Comparison of ENCODE assay signal across 10 mouse cellular contexts in the genomic region with DNA sequence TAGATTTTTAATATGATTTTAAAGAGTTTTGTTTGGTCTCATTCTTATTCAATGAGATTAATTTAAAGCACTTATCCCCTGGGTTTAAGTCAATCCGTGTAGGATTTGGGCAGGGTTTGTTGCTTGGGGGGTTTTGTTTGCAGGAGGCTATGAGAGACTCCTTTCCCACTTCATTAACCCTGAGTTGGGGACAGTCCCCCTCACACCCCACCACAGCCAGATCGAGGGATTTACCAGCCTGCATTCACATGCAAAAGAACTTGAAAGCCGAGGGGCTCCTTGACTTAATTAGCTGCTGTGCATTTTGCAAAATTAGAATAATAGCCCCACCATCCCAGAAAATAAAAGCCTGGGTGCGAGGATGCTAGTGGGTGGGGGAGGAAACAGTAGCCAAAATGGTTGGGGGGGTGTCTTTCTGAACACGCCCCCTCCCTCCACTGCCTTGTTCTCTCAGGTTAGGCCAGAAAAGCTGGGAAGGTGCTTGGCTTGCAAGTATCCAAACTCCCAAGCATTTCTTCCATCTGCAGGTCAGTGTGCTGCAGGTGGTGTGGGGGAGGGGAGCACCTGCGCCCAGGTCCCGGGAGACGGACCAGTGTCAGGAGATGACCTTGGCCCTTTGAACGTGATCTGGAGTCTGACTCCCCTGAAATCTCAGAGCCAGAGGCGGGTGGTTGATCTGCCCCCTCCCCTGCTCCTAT. TPM values are rescaled to one million over a fixed set of nuclear protein-coding genes. Genes with fewer than 3 reads are reported as not detected.
DNase-seq lines count a peak whose midpoint lies in the region; ATAC-seq and TF ChIP-seq lines count a peak whose summit lies in the region.
"Had no signal": no experiment of that assay in that cellular context is flagged by ENCODE, and none has a peak within 500 bp of the region (broad histone marks: within the 10 kb centered on the region; RNA-seq: fewer than 3 reads in every experiment).

No protein-coding gene starts in this region.

- peak overlapping the region in 1 of 2 experiments; percentile 35; a peak in 3 of 4 replicates for H3K4me3 ChIP-seq in heart, embryonic 14.5 days (ENCODE audit: control insufficient read depth in 1 of 2, insufficient read depth in 1 of 2, low read depth in 1 of 2, low read length in 2 of 2)
- H3K4me3 ChIP-seq in hindbrain, embryonic 11.5 days (ENCODE audit: low read depth, low read length), result no peak overlapping the region
- H3K4me3 ChIP-seq in midbrain, embryonic 10.5 days, result peak overlapping the region; percentile 53
- no peak overlapping the region for H3K4me3 ChIP-seq in left cerebral cortex, adult 2 months
- H3K4me3 ChIP-seq: megakaryocyte, embryonic 14.5 days had no signal

- TF ChIP-seq CTCF in left cerebral cortex, adult 2 months (IDR thresholded peaks at IDR 0.05), result no peak

- ATAC-seq in heart, embryonic 14.5 days (ENCODE audit: insufficient number of reproducible peaks, insufficient read depth, low FRiP score, low read depth), result no peak
- ATAC-seq in hindbrain, embryonic 11.5 days (ENCODE audit: low FRiP score), result peak; percentile 43; the same call in 1 of the 2 replicates

- intact Hi-C loops in heart, postnatal 14 days (cut with DNase I), result no loop called here
- intact Hi-C loops in left cerebral cortex, adult 2 months (cut with DNase I), result no loop called here

- H3K27me3 ChIP-seq in heart, embryonic 14.5 days (ENCODE audit: control insufficient read depth, insufficient read depth, low read length), result peaks cover 62% of the 10 kb centered on the region
- peaks cover 80% of the 10 kb centered on the region for H3K27me3 ChIP-seq in hindbrain, embryonic 11.5 days (ENCODE audit: control insufficient read depth, insufficient read depth, low read length)
- peaks cover 100% of the 10 kb centered on the region for H3K27me3 ChIP-seq in midbrain, embryonic 10.5 days (ENCODE audit: low read depth, poor library complexity, severe bottlenecking)

- 12% methylated on average over 10 of the region's 10 CpGs for WGBS in heart, embryonic 14.5 days
- 1% methylated on average over 10 of the region's 10 CpGs for WGBS in hindbrain, embryonic 11.5 days
- WGBS in midbrain, embryonic 10.5 days, result under 1% methylated on average over 10 of the region's 10 CpGs

- peaks cover 16% of the 10 kb centered on the region for H3K36me3 ChIP-seq in heart, embryonic 14.5 days (ENCODE audit: control insufficient read depth, insufficient read depth, low read length)
- no peaks in the 10 kb centered on the region for H3K36me3 ChIP-seq in hindbrain, embryonic 11.5 days (ENCODE audit: control insufficient read depth, insufficient read depth, low read length)
- peaks cover 12% of the 10 kb centered on the region for H3K36me3 ChIP-seq in midbrain, embryonic 10.5 days

- peak overlapping the region; percentile 46; the same call in 1 of the 2 replicates for H3K9ac ChIP-seq in heart, embryonic 14.5 days (ENCODE audit: low read length)
- H3K9ac ChIP-seq in hindbrain, embryonic 11.5 days (ENCODE audit: low read depth, low read length), result no peak overlapping the region

- H3K4me2 ChIP-seq in heart, embryonic 14.5 days (ENCODE audit: low read length), result peak overlapping the region; percentile 69
- H3K4me2 ChIP-seq in hindbrain, embryonic 11.5 days (replicated peaks; ENCODE audit: low read depth, low read length), result peak overlapping the region; percentile 36; the same call in 1 of the 2 replicates

- no peaks in the 10 kb centered on the region for H3K9me3 ChIP-seq in heart, embryonic 14.5 days (ENCODE audit: control insufficient read depth, low read length)
- H3K9me3 ChIP-seq in hindbrain, embryonic 11.5 days (ENCODE audit: control insufficient read depth, low read length), result no peaks in the 10 kb centered on the region
- no peaks in the 10 kb centered on the region for H3K9me3 ChIP-seq in midbrain, embryonic 10.5 days (replicated peaks)
- H3K9me3 ChIP-seq: megakaryocyte, embryonic 14.5 days had no signal

- H3K27ac ChIP-seq in heart, embryonic 14.5 days (replicated peaks in 1 of 2; ENCODE audit: control insufficient read depth in 1 of 2, insufficient read depth in 1 of 2, low read depth in 2 of 2, low read length in 2 of 2), result no peak overlapping the region
- no peak overlapping the region for H3K27ac ChIP-seq in hindbrain, embryonic 11.5 days (ENCODE audit: low read depth, low read length)
- H3K27ac ChIP-seq in midbrain, embryonic 10.5 days (replicated peaks), result peak overlapping the region; percentile 84
- H3K27ac ChIP-seq in left cerebral cortex, adult 2 months, result no peak overlapping the region

- H3K4me1 ChIP-seq in heart, embryonic 14.5 days (ENCODE audit: control insufficient read depth in 2 of 2, insufficient read depth in 2 of 2, low read length in 2 of 2), result peaks cover 10 to 18% of the 10 kb centered on the region in 2 experiments; a peak in 3 of 4 replicates
- peaks cover 24% of the 10 kb centered on the region for H3K4me1 ChIP-seq in hindbrain, embryonic 11.5 days (replicated peaks; ENCODE audit: control insufficient read depth, insufficient read depth, low read length)
- H3K4me1 ChIP-seq in midbrain, embryonic 10.5 days, result peaks cover 80% of the 10 kb centered on the region

- no peak for DNase-seq in heart, postnatal 14 days
- DNase-seq in ZHBTc4 (ENCODE audit: low read depth, low spot score), result peak; percentile 37
- DNase-seq in hindbrain, embryonic 11.5 days (ENCODE audit: low spot score), result no peak
- DNase-seq in midbrain, embryonic 10.5 days (ENCODE audit: low spot score), result peak; percentile 37
- DNase-seq in layer of hippocampus, adult 8-10 months (ENCODE audit: low spot score in 2 of 2), result no peak
- DNase-seq in left cerebral cortex, adult 2 months (ENCODE audit: extremely low spot score in 1 of 2, low spot score in 2 of 2), result no peak
- no peak for DNase-seq in embryo, embryonic 11 days

RNA-seq across cellular contexts. Expression of gene Barhl1, which starts 8.6 kb away (rescaled TPM):
- polyA plus RNA-seq in heart, embryonic 14.5 days (2014; fragmentation: Nextera tagmentation; extraction: Ambion mirVana), result not detected in 2 replicates
- not detected for total RNA-seq in heart, postnatal 14 days (2021)
- 9.4 and 9.9 TPM in 2 replicates for polyA plus RNA-seq in hindbrain, embryonic 11.5 days (2014; fragmentation: Nextera tagmentation; extraction: Ambion mirVana)
- polyA plus RNA-seq in midbrain, embryonic 10.5 days (2016; fragmentation: Nextera tagmentation; extraction: Ambion mirVana), result 10.9 and 13.8 TPM in 2 replicates
- not detected for total RNA-seq in layer of hippocampus, adult 8-10 months (2022)
- not detected for total RNA-seq in left cerebral cortex, adult 2 months (2021)
- total RNA-seq: gastrocnemius, postnatal 14 days had no signal

Comparison
In these comparisons a context has a peak if more than half of its experiments do, and no peak if none do; other contexts are left out.
1. DNase-seq: peak in ZHBTc4 (single experiment) and midbrain, embryonic 10.5 days (single experiment); none in heart, postnatal 14 days (0 of 2), hindbrain, embryonic 11.5 days (single experiment), layer of hippocampus, adult 8-10 months (0 of 2), left cerebral cortex, adult 2 months (0 of 2) and embryo, embryonic 11 days (single experiment).